Mouse (Mus musculus): Measurements from ENCODE around the gene Adamtsl5.
"Not testable (repeated sequence)": the region's sequence is repeated elsewhere in the genome, so short reads cannot be mapped to it uniquely, and the experiment has no call there.

The Adamtsl5 gene

GRCm38 (mm10) chr10:80372706-80373105, 24.5 kb upstream of the Adamtsl5 start:
- DNase-seq (ENCODE audit: extremely low read depth, low read depth): no peak

DNA sequence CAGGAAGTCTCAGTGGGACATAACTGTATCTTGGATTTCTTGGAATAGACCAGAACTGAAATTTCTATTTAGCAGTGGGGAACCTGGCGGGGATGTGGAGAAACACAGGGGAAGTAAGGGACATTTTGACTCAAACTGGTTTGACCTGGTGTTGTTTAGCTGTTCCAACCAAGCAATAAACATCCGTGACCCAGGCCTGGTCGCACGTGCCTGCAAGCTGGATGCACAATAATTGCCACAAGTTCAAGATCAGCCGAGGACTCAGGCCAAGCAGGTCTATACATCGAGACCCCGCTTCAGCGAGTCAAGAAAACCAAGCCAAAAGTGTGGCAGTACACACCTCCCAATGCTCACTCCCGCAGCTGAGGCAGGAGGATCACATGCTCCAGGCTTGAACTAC, 23.8 kb upstream of the Adamtsl5 start:
- DNase-seq (ENCODE audit: extremely low read depth, low read depth): no peak

- DNase-seq (ENCODE audit: extremely low read depth, low read depth): peak; percentile 74
Observed at GRCm38 (mm10) chr10:80371411-80371966, 23.3 kb upstream of the Adamtsl5 start.

- no peak for DNase-seq (ENCODE audit: extremely low read depth, low read depth)
Observed at GRCm38 (mm10) chr10:80369995-80370747, 22.0 kb upstream of the Adamtsl5 start.

DNA sequence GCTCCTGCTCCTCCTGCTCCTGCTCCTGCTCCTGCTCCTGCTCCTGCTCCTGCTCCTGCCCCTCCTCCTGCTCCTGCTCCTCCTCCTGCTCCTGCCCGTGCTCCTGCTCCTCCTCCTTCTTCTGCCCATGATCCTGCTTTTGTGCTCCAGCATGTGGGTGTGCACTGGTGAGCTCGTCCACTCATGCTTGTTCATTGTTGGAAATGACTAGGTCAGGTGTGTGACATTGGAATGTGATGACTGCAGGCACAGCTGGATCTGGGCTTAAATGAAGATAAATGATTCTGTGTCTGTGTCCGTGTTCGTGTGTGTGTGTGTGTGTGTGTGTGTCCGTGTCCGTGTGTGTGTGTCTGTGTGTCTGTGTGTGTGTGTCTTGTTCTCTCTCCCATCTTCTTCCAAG, 20.2 kb upstream of the Adamtsl5 start:
- no peak for DNase-seq (ENCODE audit: extremely low read depth, low read depth)

DNA sequence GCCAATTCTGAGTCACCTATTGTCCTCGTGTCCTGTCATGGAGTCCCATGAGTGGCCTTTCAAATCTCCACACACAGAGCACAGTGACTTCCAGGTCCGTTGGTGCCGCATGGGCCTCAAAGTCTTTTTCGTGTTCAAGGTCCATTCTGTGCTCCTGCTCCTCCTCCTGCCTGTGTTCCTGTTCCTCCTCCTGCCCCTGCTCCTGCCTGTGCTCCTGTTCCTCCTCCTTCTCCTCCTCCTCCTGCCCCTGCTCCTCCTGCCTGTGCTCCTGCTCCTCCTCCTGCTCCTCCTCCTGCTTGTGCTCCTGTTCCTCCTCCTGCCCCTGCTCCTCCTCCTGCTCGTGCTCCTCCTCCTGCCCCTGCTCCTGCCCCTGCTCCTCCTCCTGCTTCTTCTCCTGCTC, 19.7 kb upstream of the Adamtsl5 start:
- DNase-seq (ENCODE audit: extremely low read depth, low read depth): no peak

DNA sequence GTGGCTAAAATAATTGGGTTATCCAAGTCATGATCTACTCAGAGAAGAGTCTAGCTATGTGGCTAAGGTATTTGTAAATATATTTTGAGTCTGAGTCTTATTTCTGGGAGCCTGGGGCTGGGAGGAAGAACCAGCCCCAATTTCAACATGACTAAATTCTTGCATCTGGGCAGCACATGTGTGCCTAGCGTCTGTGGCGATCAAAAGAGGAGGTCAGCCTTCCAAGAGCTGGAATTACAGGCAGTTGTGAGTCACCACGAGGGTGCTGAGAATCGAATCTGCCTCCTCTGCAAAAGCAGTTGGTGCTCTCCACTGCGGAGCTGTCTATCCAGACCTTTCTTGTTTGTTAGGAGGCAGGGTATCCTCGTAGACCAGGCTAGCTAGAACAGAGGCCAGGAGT, 17.5 kb upstream of the Adamtsl5 start:
- no peak for DNase-seq (ENCODE audit: extremely low read depth, low read depth)

- no peak for DNase-seq (ENCODE audit: extremely low read depth, low read depth)
Observed at GRCm38 (mm10) chr10:80363734-80364133, 15.5 kb upstream of the Adamtsl5 start.

GRCm38 (mm10) chr10:80357994-80358639, 9.9 kb upstream of the Adamtsl5 start:
- no peak for DNase-seq (ENCODE audit: extremely low read depth, low read depth)

- no peak for DNase-seq (ENCODE audit: extremely low read depth, low read depth)
Observed at GRCm38 (mm10) chr10:80357336-80357735, 9.1 kb upstream of the Adamtsl5 start.

- no peak for DNase-seq (ENCODE audit: extremely low read depth, low read depth)
Observed at GRCm38 (mm10) chr10:80356737-80357136, 8.5 kb upstream of the Adamtsl5 start.

- DNase-seq (ENCODE audit: extremely low read depth, low read depth): no peak
Observed at GRCm38 (mm10) chr10:80356001-80356682, 7.9 kb upstream of the Adamtsl5 start, which contains the start of gene Plk5. Plk5 (plus strand) TSS chr10:80356459.

DNA sequence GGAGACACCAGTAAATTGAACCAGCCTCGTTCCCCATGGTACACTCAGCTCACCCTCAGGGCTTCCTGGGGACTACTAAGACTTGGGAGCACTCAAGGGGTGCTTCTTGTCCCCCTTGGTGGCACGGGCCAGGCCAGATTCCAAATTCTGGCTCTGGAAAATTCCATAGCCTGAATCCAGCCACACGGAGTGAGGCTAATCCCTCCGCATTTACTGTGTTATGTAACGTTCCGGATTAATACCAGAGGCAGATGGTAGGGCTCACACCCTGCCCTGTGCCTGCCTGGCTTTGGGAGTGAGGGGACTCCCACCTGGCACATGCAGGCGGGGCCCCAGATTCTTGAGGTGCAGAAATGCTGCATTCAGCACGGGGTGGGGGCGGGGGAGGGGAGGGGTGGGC, 7.2 kb upstream of the Adamtsl5 start:
- no peak for DNase-seq (ENCODE audit: extremely low read depth, low read depth)

DNA sequence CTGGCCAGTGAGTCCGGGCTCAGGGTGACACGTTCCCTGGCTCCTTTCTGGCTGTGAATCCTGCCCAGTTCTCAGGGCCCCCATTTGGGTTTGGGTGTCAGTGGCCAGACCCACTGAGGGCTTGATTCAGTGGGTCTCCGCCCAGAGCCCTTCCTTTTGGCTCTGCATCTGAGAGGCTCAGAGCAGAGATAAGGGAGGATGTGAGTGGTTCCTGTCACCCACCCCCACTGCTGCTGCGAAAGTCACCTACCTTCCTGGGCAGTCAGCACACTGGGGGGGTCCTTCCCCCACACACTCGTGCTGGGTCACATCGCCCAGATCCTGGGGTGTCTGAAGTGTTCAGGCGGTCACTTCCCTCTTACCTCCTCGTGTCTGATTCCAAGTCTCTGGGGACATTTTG, 4.5 kb upstream of the Adamtsl5 start:
- DNase-seq (ENCODE audit: extremely low read depth, low read depth): no peak

DNA sequence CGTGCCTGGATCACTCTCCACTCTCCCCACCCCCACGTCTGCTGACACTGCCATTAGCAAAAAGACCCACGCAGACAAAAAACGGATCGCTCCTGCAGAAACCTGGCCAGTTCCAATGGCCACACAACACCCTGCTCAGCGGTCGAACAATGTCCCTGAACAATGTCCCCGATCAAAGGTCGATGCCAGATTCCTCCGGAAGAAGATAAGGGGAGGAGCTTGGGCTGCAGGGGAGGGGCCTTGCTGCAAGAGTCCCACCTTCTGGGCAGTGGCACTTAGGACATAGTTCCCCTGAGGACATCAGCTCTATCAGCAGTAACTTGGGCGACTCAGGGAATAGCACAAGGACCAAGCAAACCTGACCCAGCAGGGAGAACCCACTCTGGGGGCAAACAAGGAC, 3.7 kb upstream of the Adamtsl5 start:
- no peak for DNase-seq (ENCODE audit: extremely low read depth, low read depth)

GRCm38 (mm10) chr10:80350292-80350691, 2.1 kb upstream of the Adamtsl5 start:
- peak; percentile 76 for DNase-seq (ENCODE audit: extremely low read depth, low read depth)

DNA sequence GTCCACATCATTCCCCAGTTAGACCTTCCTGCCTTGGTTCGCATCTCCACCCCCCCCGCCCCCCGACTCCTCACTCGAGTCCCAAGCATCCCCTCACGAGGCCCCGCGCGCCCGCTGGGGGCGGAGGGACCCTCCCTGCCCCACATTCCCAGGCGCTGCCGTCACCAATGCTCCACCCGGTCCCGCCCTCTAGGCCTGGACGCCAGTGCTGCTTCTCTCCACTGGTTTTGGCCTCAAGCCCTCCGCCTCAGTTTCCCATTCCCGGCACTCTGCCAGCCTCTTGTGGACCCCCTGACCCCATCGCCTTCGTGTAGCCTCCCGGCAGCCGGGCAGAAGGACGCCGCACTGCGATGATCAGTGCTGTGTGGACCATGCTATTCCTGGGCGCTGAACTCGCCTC, 769 bp upstream of the Adamtsl5 start:
- DNase-seq (ENCODE audit: extremely low read depth, low read depth): no peak

DNA sequence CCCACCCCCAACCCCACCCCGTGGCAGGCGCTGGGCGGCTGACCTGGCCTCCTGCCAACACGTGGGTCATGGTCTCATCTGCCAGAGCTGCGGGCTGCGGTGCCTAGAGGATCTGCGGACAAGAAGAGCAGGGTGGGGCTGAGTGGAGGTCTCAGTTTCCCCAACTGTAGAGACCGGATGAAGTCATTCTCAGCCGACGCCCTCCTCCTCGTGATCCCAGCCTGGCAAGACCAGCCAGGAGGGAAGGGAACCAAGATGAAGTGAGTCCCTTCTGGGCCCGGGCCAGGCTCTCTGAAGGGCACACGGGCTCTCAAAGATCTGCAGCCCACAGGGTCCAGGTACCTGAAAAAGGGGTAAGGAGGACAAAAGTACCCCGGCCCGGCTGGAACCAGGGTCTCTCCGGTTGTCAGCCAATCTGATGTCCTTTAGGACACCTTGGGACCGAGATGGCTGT, 671 bp downstream of the Adamtsl5 start:
- DNase-seq (ENCODE audit: extremely low read depth, low read depth): no peak

DNA sequence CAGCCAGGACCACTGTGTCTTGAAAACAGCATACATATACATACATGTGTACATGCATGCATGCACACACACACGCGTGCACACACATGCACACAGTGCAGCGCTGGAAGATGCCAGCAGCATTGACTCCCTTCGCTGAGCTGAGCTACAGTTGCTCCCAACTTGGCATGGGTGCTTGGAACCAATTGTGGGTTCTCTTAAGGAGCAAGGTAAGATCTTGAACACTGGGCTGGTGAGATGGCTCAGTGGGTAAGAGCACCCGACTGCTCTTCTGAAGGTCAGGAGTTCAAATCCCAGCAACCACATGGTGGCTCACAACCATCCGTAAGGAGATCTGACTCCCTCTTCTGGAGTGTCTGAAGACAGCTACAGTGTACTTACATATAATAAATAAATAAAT, 2.3 kb downstream of the Adamtsl5 start:
- DNase-seq (ENCODE audit: extremely low read depth, low read depth): not testable (repeated sequence)

GRCm38 (mm10) chr10:80345122-80345521, 3.1 kb downstream of the Adamtsl5 start:
- DNase-seq (ENCODE audit: extremely low read depth, low read depth): no peak

DNA sequence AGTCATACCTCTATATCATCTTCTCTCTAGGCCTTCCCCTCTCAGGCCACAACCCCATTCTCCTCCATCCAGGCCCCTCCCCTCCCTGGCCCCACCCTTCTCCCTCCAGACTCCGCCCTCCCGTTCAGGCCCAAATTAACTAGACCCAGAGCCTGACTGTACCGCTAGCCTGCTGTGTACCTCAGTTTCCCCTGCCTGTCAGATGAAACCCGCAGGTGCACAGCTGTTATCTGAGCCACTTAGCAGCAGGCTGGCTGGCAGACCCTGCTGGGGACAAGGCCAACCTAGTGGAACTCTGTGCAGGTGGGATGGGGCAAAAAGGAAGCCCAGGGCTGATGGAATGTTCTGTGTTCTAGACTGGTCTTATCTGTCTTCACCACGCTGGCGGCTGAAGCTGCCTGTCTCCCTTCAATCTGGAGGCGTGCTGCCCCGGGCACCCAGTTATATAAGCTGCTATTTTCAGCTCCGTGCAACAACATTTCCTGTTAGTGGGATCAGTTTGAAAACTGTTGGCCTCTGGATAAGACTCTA, 4.0 kb downstream of the Adamtsl5 start:
- DNase-seq (ENCODE audit: extremely low read depth, low read depth): peak; percentile 89

- DNase-seq (ENCODE audit: extremely low read depth, low read depth): no peak
Observed at GRCm38 (mm10) chr10:80343425-80343895, 4.8 kb downstream of the Adamtsl5 start.

Data from MEL-GATA-1-ER (cell line).